Mouse (Mus musculus): Measurements from ENCODE around the gene Sh2d1a.
A peak's percentile ranks its signal among the peaks of the same experiment; 100 is the strongest.

The Sh2d1a gene

DNA sequence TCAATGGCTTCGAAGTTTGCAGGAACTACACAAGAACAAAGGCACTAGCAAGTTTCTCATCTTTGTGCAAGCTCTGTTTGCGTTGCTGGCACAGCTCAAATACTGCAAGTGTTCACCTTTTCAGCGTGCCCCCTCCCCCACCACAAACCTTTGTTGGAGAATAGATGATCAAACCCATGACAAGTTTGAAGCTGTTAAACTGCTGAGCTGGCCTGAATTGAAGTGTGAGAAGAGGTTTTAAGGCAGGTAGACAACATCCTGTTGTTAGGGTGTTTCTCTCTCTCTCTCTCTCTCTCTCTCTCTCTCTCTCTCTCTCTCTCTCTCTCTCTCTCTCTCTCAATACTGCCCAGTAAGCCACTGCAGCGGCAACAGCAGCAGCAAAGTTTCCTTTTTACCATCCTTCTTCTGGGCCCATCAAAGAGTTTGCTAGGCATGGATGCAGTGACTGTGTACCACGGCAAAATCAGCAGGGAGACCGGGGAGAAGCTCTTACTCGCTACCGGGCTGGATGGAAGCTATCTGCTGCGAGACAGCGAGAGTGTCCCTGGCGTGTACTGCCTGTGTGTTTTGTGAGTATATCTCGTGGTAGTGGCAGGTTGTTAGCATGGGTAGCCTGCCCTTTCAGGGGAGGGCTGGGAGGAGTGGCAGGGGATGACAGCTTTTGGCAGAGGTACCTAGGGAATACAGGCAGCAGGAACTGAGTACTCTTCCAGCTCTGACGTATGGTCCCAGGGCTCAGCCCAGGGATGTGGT lies at the start of gene Sh2d1a:
Gene Sh2d1a, plus strand, starts transcription at position 163 of the 753 bp plus-strand sequence.
- DNase-seq = no peak

DNA sequence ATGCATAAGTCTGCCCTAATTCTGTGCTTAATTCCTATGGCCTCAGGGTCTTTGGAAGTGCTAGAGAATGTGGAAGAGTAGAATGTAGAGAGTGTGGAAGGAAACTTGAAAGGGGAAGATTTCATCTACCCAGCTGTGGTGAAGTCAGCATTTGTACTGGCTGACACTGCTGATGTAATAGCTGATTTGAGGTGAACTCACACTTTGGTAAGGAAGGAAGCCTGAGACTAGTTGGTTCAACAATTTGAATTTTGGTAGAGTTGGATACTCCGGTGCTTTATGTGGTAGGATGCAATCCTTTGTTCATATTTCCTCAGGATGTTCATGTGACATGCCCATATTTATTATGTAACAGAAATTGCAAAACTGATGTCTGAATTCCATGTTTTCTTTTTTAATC lies 49.3 kb upstream of the Sh2d1a start:
- DNase-seq = no peak

- no peak for DNase-seq
Observed at GRCm38 (mm10) chrX:42454533-42454932, 47.7 kb upstream of the Sh2d1a start.

- DNase-seq = no peak
Observed at GRCm38 (mm10) chrX:42489446-42489845, 12.8 kb upstream of the Sh2d1a start, which contains the start of gene Tex13c2. Tex13c2 (plus strand) TSS chrX:42489691.

DNA sequence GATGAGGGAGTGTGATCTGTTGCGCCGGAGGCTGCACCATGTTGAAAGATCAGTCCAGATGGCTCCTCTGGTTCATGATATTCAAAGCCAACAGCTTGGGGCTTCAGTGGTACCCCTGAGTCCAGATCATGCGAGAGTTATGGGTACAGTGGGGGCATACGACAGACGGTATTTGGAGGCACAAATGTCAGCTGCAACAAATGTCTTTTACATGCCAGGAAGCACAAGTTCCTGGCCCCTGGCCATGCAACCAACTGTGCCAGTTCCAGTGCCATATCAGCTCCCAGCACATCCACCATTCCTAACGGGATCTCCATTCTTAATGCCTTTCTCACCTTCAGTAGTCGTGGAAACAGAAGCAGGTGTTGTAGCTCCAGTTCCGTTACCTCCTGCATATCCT lies 11.9 kb upstream of the Sh2d1a start:
- no peak for DNase-seq

GRCm38 (mm10) chrX:42500538-42500937 lies 1.7 kb upstream of the Sh2d1a start:
- DNase-seq = no peak

- DNase-seq = no peak
Observed at GRCm38 (mm10) chrX:42511105-42511504, 8.9 kb downstream of the Sh2d1a start.

- no peak for DNase-seq
Observed at GRCm38 (mm10) chrX:42512567-42512966, 10.3 kb downstream of the Sh2d1a start.

GRCm38 (mm10) chrX:42522868-42523267 lies 20.6 kb downstream of the Sh2d1a start:
- DNase-seq = no peak

DNA sequence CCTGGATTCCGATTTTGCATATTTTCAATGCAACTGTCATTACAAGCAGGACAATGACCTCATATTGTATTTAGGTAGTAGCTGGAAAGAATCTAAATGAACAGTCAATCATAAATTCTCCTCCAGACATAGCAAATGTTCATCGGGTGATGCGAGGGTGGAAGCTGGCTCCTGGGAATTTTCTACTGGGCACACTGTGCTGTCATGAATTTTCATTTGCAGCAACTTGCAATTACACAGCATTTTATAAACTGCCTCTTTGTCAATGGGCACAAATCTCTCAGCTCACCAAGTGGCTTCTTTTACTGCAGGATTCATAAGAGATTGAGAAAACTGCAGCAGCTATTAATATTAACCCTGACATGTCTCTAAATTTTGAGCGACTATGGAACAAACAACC lies 28.4 kb downstream of the Sh2d1a start:
- no peak for DNase-seq

DNA sequence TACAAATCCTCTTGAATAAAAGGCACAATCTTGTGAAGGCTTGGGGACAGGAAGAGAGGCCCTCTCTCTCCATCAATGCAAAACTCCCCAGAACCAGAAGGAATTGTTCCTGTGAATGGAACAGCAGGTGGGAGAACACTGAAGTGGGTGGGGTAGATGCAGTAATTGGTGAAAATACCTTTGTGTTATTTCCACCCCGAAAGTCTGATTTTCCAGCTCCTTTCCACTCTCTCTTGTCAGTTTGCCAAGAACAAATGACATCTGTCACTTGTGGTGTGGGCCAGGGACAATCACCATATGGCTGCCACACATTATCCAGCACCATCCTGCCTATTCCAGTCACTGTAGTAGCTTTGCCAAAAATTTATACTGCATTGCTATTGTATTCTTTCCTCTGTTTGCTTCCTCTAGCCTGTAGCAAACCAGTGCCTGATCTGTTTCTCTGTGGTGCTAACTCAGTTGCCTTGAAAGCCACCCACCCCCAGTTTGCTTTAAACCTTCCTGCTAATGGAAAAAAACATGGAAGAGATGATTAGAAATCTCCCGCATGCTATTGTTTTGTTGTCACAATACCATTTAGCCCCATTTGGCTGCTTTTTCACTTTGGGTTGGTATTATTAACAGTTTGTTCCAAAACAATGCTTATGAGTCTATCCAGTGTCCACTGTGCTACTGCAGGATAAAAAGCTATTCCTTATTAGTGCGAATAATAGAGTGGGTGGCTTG lies 37.9 kb downstream of the Sh2d1a start:
- DNase-seq = no peak

GRCm38 (mm10) chrX:42540756-42541053 lies 38.5 kb downstream of the Sh2d1a start:
- peak; percentile 41 for DNase-seq

- no peak for DNase-seq
Observed at GRCm38 (mm10) chrX:42545076-42545475, 42.8 kb downstream of the Sh2d1a start.

DNA sequence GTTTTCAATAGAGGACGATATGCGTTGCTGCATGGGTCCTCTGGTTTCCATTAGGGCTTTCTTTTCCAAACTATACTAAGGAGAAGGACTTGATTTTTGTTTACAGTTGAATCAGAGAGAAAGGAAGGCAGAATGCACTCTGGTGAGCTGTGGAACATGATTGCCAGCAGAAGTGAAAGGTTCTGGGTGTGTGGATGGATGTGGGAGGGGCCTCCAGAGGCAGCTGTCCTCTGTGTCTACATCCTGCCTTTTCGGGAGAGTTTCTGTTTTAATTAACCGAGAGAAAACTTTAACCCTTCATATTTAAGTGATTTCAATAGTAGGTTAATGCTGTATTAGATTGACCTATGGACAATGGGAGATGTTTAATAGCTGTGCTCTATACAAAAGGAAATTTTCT lies 46.3 kb downstream of the Sh2d1a start:
- DNase-seq = no peak

- DNase-seq = peak; percentile 44
Observed at GRCm38 (mm10) chrX:42557284-42557683, 55.0 kb downstream of the Sh2d1a start.

GRCm38 (mm10) chrX:42558683-42559082 lies 56.4 kb downstream of the Sh2d1a start:
- no peak for DNase-seq
